Mouse (Mus musculus): ENCODE measurements around the gene Tcf3. TPM values are rescaled to one million over a fixed set of nuclear protein-coding genes. Genes with fewer than 3 reads are reported as not detected.
A peak's percentile ranks its signal among the peaks of the same experiment; 100 is the strongest.

Tcf3 gene
- polyA plus RNA-seq, 1 experiment from 2014 or later, result 203 TPM

DNA sequence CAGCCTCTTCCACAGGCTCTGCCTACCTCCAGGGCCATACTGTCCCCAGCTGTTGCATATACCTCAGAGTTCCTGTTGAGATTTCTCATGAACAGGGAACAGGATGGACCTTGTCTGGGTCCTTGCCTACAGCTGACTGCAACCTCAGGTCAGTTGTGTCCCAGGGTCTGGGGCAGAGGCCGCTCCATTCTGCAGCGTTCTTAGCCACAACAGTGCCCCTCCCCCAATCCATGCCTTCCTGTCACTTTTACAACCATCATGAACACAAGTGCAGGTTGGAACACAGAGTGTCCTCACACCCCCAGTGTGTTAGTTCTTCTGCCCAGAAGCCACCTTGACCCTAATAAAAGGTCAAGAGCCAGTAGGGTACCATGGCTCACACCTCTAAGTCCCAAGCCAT is 44.7 kb downstream of the Tcf3 start:
- peak overlapping the region; percentile 91; the same call in 1 of the 2 replicates for H3K4me2 ChIP-seq
- H3K4me1 ChIP-seq, result peaks cover 27% of the 10 kb centered on the region
- no peak overlapping the region for H3K9ac ChIP-seq
- no peaks in the 10 kb centered on the region for H3K9me3 ChIP-seq
- H3K27me3 ChIP-seq, result no peaks in the 10 kb centered on the region
- H3K27ac ChIP-seq, result 0 out of 2 replicates have a peak overlapping the region, but pooled peaks have one; percentile 5
- no peak for ATAC-seq (ENCODE audit: low FRiP score)
- H3K4me3 ChIP-seq (replicated peaks), result no peak overlapping the region
- peaks cover 48% of the 10 kb centered on the region for H3K36me3 ChIP-seq (replicated peaks)
- WGBS, result 36% methylated on average over 2 of the region's 2 CpGs

DNA sequence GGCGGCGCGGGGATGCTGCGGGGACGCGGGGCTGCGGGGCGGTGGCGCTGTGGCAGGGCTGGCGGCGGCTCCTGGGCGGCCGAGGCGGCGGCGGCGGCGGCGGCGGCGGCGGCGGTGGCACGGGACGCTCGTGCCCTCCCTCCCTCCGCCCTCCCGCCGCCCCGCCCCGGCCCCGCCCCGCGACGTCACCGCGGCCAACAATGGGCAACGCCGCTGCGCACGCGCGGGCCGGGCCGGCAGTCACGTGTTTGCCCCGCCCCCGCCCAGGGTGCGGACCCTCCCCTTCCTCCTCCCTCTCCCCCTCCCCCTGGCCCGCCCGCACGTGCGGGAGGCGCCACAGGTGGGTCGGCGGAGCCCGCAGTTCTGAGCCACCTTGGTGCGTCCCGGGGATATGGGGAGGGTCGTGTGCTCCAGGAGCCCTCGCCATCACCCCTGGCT is 45.9 kb downstream of the Tcf3 start, which contains the start of gene Mex3d:
Gene Mex3d, minus strand, starts transcription at position 138 of the 438 bp plus-strand sequence.
- Histone ChIP-seq H3K4me3 (replicated peaks) (peak within 1 kb of the TSS; percentile 98), H3K9me3 (no peaks in the 10 kb centered on the region), H3K9ac (peak within 1 kb of the TSS; percentile 100), H3K4me2 (peak within 1 kb of the TSS; percentile 91), H3K4me1 (peaks cover 36% of the 10 kb centered on the region), H3K27me3 (no peaks in the 10 kb centered on the region), H3K36me3 (replicated peaks) (peaks cover 48% of the 10 kb centered on the region), H3K27ac (peak within 1 kb of the TSS; percentile 97)
- 2% methylated on average over 17 of the region's 61 CpGs for WGBS
- ATAC-seq (ENCODE audit: low FRiP score), result peak; percentile 46

DNA sequence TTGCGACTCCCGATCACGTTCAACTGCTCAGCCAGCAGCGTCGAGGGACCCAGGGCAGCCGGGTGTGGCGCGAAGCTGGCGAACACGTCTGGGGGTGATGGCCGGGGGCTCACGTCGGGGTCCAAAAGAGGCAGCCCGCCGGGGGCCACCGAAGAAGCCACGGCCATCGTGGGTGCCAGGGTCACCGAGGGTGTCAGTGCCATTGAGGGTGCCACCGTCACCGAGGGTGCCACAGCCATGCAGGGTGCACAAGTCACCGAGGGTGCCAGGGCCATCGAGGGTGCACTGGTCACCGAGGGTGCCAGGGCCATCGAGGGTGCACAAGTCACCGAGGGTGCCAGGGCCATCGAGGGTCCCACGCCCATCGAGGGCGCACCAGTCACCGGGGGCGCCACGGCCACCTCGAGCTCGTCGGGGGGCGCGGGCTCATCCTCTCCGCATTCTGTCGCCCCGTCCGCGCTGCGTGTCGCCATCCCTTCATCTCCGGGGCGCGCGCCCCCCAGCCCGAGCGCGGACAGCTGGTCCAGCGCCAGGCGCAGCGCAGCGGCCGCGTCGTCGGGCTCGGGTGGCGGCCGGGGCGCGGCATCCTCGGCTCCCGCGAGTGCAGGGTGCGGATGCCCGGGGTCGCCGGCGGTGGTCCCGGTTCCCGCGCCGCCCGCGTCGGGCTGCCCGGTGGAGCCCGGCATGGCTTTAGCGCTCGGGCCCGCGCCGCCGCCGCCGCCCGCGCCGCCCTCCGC is 46.5 kb downstream of the Tcf3 start:
- peaks cover 36% of the 10 kb centered on the region for H3K4me1 ChIP-seq
- H3K36me3 ChIP-seq (replicated peaks), result peaks cover 48% of the 10 kb centered on the region
- no peaks in the 10 kb centered on the region for H3K9me3 ChIP-seq
- H3K27me3 ChIP-seq, result no peaks in the 10 kb centered on the region
- H3K4me2 ChIP-seq, result peak overlapping the region; percentile 91
- H3K27ac ChIP-seq, result peak overlapping the region; percentile 97
- H3K9ac ChIP-seq, result peak overlapping the region; percentile 100
- no peak for ATAC-seq (ENCODE audit: low FRiP score)
- H3K4me3 ChIP-seq (replicated peaks), result peak overlapping the region; percentile 98
- WGBS, result under 1% methylated on average over 77 of the region's 94 CpGs

DNA sequence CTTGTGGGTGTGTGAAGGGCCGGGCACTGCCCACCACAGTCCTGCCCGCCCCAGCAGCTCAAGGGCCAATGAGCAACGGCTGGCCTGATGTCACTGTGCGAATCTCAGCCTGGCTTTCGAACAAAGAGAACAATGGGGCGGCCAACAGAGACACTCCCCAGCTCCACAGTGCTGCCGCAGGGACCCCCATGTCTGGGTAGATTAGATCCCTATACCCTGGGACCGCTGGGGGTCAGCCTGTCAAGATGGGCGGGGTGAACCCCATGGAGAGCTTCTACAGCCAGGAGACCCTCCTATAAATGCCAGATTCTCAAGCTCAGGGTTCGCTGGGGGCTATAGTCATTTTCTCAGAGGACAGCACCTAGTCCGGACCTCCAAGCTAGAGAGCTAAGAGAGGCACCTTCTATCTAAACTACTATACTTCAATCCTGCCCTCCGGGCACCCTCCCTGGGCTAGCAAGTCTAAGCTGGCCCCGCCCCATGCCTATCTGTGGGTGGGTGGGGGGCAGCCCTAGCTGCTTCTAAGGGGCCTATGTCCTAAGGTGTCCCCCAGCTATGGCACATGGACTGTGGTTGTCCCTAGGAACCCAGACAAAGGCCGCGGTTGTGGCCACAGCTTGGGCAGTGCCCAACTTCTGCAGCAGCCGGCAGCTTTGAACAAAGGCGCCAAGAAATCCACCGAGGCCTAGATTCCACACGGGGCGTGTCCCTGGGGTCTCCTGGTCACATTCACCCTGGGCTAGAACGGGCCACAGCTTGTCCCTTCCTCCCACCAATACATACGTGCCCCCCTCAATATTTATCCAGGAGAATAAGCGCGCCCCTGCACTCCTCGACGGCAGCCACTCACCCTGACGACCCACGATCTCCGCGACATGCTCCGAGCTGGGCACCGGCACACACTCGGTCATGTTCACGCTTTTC is 47.4 kb downstream of the Tcf3 start:
- Histone ChIP-seq H3K27ac (peak overlapping the region; percentile 97), H3K4me1 (peaks cover 41% of the 10 kb centered on the region), H3K4me3 (replicated peaks) (peak overlapping the region; percentile 98), H3K27me3 (no peaks in the 10 kb centered on the region), H3K9me3 (no peaks in the 10 kb centered on the region), H3K9ac (peak overlapping the region; percentile 100), H3K4me2 (peak overlapping the region; percentile 91), H3K36me3 (replicated peaks) (peaks cover 48% of the 10 kb centered on the region)
- peak; percentile 80 for ATAC-seq (ENCODE audit: low FRiP score)
- WGBS, result 2% methylated on average over 34 of the region's 34 CpGs

DNA sequence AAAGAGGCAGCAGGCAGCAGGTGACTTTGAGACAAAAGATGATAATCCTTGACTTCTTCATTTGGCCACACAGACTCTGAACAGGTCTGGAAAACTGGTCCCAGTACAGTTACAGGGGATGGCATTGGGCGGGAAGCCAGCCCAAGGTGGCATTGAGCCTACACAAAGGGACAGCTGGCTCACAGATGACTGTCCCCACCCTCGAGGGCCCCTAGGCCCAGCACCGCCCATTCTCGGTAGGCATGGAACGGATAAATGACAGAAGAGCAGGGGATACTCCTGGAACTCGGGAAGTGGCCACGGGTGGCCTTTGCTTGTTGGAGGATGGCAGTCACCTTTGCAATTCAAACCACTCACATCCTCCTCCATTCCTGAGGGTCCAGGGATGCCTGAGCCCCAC is 48.1 kb downstream of the Tcf3 start:
- Histone ChIP-seq H3K9me3 (no peaks in the 10 kb centered on the region), H3K4me2 (peak overlapping the region; percentile 91), H3K36me3 (replicated peaks) (peaks cover 47% of the 10 kb centered on the region), H3K4me3 (replicated peaks) (peak overlapping the region; percentile 98), H3K9ac (peak overlapping the region; percentile 100), H3K27ac (peak overlapping the region; percentile 97), H3K4me1 (peaks cover 43% of the 10 kb centered on the region), H3K27me3 (no peaks in the 10 kb centered on the region)
- WGBS, result 4% methylated on average over 7 of the region's 7 CpGs
- ATAC-seq (ENCODE audit: low FRiP score), result peak; percentile 18; the same call in 1 of the 2 replicates

DNA sequence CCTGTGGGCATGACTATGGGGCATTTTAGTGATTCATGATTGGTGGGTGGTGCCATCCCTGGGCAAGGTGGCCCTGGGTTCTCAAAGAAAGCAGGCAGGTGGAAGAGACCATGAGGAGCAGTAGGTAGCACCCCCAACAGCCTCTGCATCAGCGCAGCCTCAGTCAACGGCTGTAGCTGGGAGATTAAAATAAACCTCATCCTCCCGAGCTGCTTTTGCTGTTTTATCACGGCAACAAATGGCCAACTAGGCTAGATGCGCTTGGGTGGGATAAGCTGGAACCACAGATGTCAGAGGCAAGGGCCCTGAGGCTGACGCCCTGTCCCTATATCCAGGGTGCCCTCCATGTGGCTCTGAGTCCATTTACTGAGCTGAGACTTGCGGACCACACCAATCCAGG is 48.7 kb downstream of the Tcf3 start:
- H3K4me3 ChIP-seq (replicated peaks), result peak overlapping the region; percentile 98
- no peaks in the 10 kb centered on the region for H3K9me3 ChIP-seq
- H3K4me1 ChIP-seq, result peaks cover 43% of the 10 kb centered on the region
- ATAC-seq (ENCODE audit: low FRiP score), result no peak
- peaks cover 50% of the 10 kb centered on the region for H3K36me3 ChIP-seq (replicated peaks)
- H3K27me3 ChIP-seq, result no peaks in the 10 kb centered on the region
- WGBS, result 79% methylated on average over 7 of the region's 7 CpGs
- peak overlapping the region; percentile 100 for H3K9ac ChIP-seq
- peak overlapping the region; percentile 97 for H3K27ac ChIP-seq
- peak overlapping the region; percentile 91 for H3K4me2 ChIP-seq

DNA sequence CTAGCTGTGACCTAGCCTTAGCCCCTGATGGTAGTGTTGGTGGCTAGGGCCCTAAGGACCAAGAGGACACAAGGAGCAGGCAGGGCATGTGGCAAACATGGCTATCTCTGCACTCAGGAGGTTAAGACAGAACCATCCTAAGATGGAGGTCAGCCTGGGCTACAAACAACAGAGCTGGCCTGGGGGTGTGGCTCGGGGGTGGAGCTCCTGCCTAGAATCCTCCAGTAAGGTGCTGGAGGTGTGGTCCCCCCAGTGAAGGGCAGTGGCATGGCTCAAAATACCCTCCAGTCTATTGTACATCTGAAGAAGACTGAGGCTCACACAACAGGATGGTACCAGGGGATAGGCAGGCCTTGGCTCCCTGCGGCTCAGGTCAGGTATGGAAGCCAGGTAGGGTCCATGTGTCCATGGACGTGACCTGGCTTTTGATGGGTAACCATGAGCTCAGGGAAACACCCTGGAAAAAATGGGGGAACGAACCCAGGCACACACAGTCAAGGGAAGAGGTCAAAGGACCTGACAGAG is 49.3 kb downstream of the Tcf3 start:
- H3K4me3 ChIP-seq (replicated peaks), result peak overlapping the region; percentile 98
- no peaks in the 10 kb centered on the region for H3K27me3 ChIP-seq
- no peaks in the 10 kb centered on the region for H3K9me3 ChIP-seq
- H3K4me1 ChIP-seq, result peaks cover 43% of the 10 kb centered on the region
- H3K9ac ChIP-seq, result peak overlapping the region; percentile 100
- H3K36me3 ChIP-seq (replicated peaks), result peaks cover 55% of the 10 kb centered on the region
- ATAC-seq (ENCODE audit: low FRiP score), result no peak
- peak overlapping the region; percentile 91 for H3K4me2 ChIP-seq
- peak overlapping the region; percentile 97 for H3K27ac ChIP-seq
- WGBS, result 85% methylated on average over 4 of the region's 4 CpGs

DNA sequence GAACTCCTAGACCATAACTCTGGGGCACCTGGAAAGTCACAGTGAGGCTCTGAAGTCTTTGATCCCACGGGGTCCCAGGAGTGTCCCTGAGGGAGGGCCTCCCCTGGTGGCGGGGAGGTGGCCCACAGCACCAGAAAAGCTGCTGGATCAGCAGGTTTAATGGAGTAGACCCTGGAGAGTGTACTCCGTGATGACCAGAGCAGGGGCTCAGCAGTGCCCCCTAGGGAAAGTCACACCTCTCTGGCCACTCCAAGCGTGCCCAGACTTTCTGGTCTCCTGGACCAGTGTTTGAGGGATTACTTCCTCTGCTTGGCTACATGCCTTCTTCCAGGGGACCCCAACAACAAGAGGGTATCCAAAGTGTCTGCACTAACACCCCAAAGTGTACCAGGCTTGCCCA is 50.0 kb downstream of the Tcf3 start:
- H3K27me3 ChIP-seq, result no peaks in the 10 kb centered on the region
- WGBS, result 60% methylated on average over 4 of the region's 4 CpGs
- H3K27ac ChIP-seq, result peak overlapping the region; percentile 31; the same call in 1 of the 2 replicates
- peak overlapping the region; percentile 100 for H3K9ac ChIP-seq
- no peak for ATAC-seq (ENCODE audit: low FRiP score)
- H3K4me2 ChIP-seq, result peak overlapping the region; percentile 91
- peak overlapping the region; percentile 98 for H3K4me3 ChIP-seq (replicated peaks)
- H3K4me1 ChIP-seq, result peaks cover 40% of the 10 kb centered on the region
- peaks cover 56% of the 10 kb centered on the region for H3K36me3 ChIP-seq (replicated peaks)
- no peaks in the 10 kb centered on the region for H3K9me3 ChIP-seq

DNA sequence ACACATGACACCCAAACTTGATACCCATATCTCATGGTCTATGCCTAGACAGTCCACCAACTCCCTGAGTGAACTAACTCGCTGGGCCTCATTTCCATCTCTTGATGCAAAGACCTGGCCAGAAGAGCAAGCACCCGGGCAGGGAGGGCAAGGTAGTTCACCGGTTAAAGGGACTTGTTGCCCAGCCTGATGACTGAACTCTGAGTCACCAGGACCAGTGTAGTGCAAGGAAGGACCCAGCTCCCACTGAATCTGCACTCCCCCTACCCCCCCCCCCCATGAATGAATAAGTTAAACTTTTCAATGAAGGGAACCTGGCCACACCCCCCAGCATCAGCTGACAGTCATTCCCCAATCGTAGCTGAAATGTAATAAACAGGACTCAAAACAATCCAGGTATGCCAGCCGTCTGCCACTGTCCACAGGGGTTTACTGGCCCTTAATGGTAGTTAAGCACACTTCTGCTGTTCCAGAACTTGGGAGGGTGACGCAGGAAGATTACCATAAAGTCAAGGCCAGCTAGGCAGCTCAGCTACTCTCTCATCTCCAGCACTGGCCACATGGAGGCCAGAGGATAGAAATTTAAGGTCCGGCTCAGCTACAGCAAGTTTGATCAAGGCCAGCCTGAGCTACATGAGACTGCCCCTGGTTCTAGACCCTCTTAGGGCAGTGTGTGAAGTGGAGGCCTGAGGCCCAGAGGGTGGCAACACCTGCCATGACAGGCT is 50.6 kb downstream of the Tcf3 start:
- H3K9ac ChIP-seq, result no peak overlapping the region
- WGBS, result 90% methylated on average over 7 of the region's 7 CpGs

DNA sequence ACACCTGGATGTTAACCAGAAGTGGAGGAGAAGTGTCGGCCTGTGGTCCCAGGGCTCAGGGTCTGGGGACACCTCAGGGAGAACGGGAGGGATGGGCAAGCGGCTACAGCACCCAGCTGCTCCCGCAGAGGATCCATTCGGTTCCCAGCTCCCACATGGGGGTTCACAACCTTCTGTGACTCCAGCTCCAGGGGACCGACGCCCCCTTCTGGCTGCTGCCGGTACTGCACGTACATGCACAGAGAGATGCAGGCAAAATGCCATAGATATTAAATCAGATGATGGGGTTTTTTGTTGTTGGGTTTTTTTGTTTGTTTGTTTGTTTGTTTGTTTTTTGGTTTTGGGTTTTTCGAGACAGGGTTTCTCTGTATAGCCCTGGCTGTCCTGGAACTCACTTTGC is 55.7 kb downstream of the Tcf3 start:
- Histone ChIP-seq H3K27ac (no peak overlapping the region), H3K36me3 (replicated peaks) (peaks cover 34% of the 10 kb centered on the region), H3K4me3 (replicated peaks) (no peak overlapping the region), H3K27me3 (peaks cover 2% of the 10 kb centered on the region), H3K4me2 (no peak overlapping the region), H3K9ac (no peak overlapping the region), H3K4me1 (peaks cover 7% of the 10 kb centered on the region; the same call in 1 of the 2 replicates), H3K9me3 (no peaks in the 10 kb centered on the region)
- 48% methylated on average over 10 of the region's 10 CpGs for WGBS
- ATAC-seq (ENCODE audit: low FRiP score), result no peak

More for the DNA sequence above, 50.6 kb downstream of the Tcf3 start:
- H3K4me2 ChIP-seq, result peak overlapping the region; percentile 91
- H3K27me3 ChIP-seq, result no peaks in the 10 kb centered on the region
- no peak for ATAC-seq (ENCODE audit: low FRiP score)
- H3K36me3 ChIP-seq (replicated peaks), result peaks cover 56% of the 10 kb centered on the region
- H3K9me3 ChIP-seq, result no peaks in the 10 kb centered on the region
- no peak overlapping the region for H3K4me3 ChIP-seq (replicated peaks)
- H3K4me1 ChIP-seq, result peaks cover 33% of the 10 kb centered on the region
- H3K27ac ChIP-seq, result no peak overlapping the region

DNA sequence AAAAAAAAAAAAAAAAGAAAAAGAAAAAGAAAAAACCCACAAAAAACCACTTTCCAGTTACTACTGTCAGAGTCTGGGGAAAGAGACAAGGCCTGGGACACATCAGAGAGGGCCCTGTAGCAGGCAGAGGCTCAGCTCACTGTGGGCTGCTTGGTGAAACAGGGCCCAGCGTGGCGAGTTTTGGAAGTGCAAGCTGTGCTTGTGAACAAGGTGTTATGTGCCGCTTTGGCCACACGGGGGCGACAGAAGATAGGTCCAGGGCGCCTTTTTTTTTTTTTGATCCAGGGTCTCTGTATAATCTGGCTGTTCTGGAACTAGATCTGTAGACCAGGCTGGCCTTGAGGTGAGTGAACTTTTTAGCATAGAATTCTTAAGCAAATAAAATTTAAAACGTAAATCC is 57.3 kb downstream of the Tcf3 start:
- no peak overlapping the region for H3K4me3 ChIP-seq (replicated peaks)
- peaks cover 17% of the 10 kb centered on the region for H3K4me1 ChIP-seq
- peaks cover 9% of the 10 kb centered on the region for H3K27me3 ChIP-seq
- 1% methylated on average over 7 of the region's 7 CpGs for WGBS
- no peak; the same call in 1 of the 2 replicates for ATAC-seq (ENCODE audit: low FRiP score)
- H3K4me2 ChIP-seq, result no peak overlapping the region
- no peaks in the 10 kb centered on the region for H3K9me3 ChIP-seq
- H3K36me3 ChIP-seq (replicated peaks), result peaks cover 19% of the 10 kb centered on the region
- H3K27ac ChIP-seq, result no peak overlapping the region
- no peak overlapping the region for H3K9ac ChIP-seq

All from forebrain, embryonic 12.5 days (tissue).